Mouse (Mus musculus): ENCODE data around the gene Mthfd1. TPM values are rescaled to one million over a fixed set of nuclear protein-coding genes. Genes with fewer than 3 reads are reported as not detected.

The Mthfd1 gene
- total and polyA plus RNA-seq, 2 experiments from 2014 or later: 18.3 to 23.8 TPM

DNA sequence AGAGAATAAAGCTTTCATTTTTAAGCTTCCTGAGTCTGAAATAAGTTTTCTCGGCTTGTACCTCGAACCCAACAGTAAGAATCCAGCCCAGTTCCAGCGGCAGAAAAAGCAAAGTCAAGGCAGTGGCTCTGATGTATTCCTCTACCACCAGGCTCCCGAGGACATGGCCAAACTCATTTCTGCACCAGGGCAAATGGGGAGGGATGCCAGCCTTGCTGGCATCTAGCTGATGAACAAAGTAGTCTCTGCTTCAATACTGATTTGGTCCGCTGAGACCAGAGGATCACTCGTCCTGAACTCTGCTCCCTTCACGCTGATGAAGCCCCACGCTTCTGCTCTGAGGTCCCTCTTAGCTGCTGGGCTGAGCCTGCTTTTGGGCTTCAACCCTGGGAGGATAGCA is 1.1 kb upstream of the Mthfd1 start:
- no peak for DNase-seq (ENCODE audit: low spot score)
- Histone ChIP-seq H3K27me3 (ENCODE audit: control insufficient read depth, insufficient read depth, low read length) (no peaks in the 10 kb centered on the region), H3K36me3 (replicated peaks; ENCODE audit: control insufficient read depth, insufficient read depth, low read length) (no peaks in the 10 kb centered on the region), H3K9ac (replicated peaks; ENCODE audit: low read depth, low read length) (no peak overlapping the region), H3K9me3 (replicated peaks; ENCODE audit: control insufficient read depth, low read length) (no peaks in the 10 kb centered on the region), H3K27ac (ENCODE audit: low read depth) (peak overlapping the region; percentile 94), H3K4me2 (ENCODE audit: low read depth, low read length) (no peak overlapping the region), H3K4me1 (ENCODE audit: control insufficient read depth, insufficient read depth) (peaks cover 8% of the 10 kb centered on the region), H3K4me3 (ENCODE audit: low read depth, low read length) (no peak overlapping the region)
- no peak for TF ChIP-seq CTCF (IDR thresholded peaks at IDR 0.05; ENCODE audit: low read depth)
- TF ChIP-seq EP300 (IDR thresholded peaks at IDR 0.05; ENCODE audit: low read depth): no peak
- ATAC-seq (ENCODE audit: insufficient read depth, low read depth): no peak
- 69% methylated on average over 8 of the region's 8 CpGs for WGBS

- Histone ChIP-seq H3K27ac (ENCODE audit: low read depth) (peak overlapping the region; percentile 94), H3K27me3 (ENCODE audit: control insufficient read depth, insufficient read depth, low read length) (no peaks in the 10 kb centered on the region), H3K9ac (replicated peaks; ENCODE audit: low read depth, low read length) (peak overlapping the region; percentile 49; the same call in 1 of the 2 replicates), H3K4me3 (ENCODE audit: low read depth, low read length) (peak overlapping the region; percentile 56), H3K9me3 (replicated peaks; ENCODE audit: control insufficient read depth, low read length) (no peaks in the 10 kb centered on the region), H3K4me2 (ENCODE audit: low read depth, low read length) (peak overlapping the region; percentile 77), H3K36me3 (replicated peaks; ENCODE audit: control insufficient read depth, insufficient read depth, low read length) (no peaks in the 10 kb centered on the region), H3K4me1 (ENCODE audit: control insufficient read depth, insufficient read depth) (peaks cover 8% of the 10 kb centered on the region)
- no peak for TF ChIP-seq EP300 (IDR thresholded peaks at IDR 0.05; ENCODE audit: low read depth)
- no peak for TF ChIP-seq CTCF (IDR thresholded peaks at IDR 0.05; ENCODE audit: low read depth)
- ATAC-seq (ENCODE audit: insufficient read depth, low read depth) (peak; percentile 10), DNase-seq (ENCODE audit: low spot score) (peak; percentile 15)
- under 1% methylated on average over 11 of the region's 11 CpGs for WGBS
Observed at GRCm38 (mm10) chr12:76255499-76255875, 389 bp downstream of the Mthfd1 start.

DNA sequence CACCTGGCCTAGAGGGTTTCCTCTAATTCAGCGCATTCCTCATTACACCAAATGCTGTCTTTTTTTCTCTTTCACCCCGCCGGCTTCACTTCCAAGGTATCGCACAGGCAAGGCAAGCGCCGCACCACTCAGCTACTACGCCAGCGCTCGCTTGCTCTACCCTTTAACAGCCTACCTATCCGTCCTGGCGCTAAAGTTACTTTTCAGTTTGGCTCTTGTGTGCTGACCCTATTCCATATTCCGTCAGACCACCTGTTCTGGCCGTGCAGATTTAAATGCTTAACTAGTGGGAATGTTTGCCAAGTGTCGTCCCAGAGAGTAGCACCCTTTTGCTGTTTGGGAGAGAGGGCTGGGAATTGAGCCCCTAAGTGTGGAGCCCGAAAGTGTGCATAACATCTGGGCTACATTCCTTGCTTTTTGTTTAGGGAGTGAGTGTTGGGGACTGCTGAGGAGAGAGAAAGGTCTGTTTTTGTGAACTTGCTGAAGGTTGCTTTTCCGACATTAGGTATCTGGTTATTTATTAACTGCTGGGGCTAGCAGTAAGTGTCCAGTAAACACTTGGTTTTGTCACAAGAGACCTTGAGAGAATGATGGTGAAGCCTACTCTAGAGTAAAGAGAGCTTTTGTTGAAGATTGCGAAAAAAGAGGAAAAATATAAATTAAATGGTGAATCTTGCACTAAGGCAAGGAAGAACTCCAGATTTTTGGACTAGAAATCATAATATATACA is 1.2 kb downstream of the Mthfd1 start:
- H3K36me3 ChIP-seq (replicated peaks; ENCODE audit: control insufficient read depth, insufficient read depth, low read length): no peaks in the 10 kb centered on the region
- no peaks in the 10 kb centered on the region for H3K9me3 ChIP-seq (replicated peaks; ENCODE audit: control insufficient read depth, low read length)
- H3K27me3 ChIP-seq (ENCODE audit: control insufficient read depth, insufficient read depth, low read length): no peaks in the 10 kb centered on the region
- ATAC-seq (ENCODE audit: insufficient read depth, low read depth): no peak
- TF ChIP-seq EP300 (IDR thresholded peaks at IDR 0.05; ENCODE audit: low read depth): no peak
- no peak for TF ChIP-seq CTCF (IDR thresholded peaks at IDR 0.05; ENCODE audit: low read depth)
- 11% methylated on average over 17 of the region's 17 CpGs for WGBS
- peak overlapping the region; percentile 49; the same call in 1 of the 2 replicates for H3K9ac ChIP-seq (replicated peaks; ENCODE audit: low read depth, low read length)
- DNase-seq (ENCODE audit: low spot score): peak; percentile 23
- H3K4me1 ChIP-seq (ENCODE audit: control insufficient read depth, insufficient read depth): peaks cover 8% of the 10 kb centered on the region
- H3K27ac ChIP-seq (ENCODE audit: low read depth): no peak overlapping the region
- H3K4me2 ChIP-seq (ENCODE audit: low read depth, low read length): peak overlapping the region; percentile 77
- peak overlapping the region; percentile 56 for H3K4me3 ChIP-seq (ENCODE audit: low read depth, low read length)

GRCm38 (mm10) chr12:76260673-76261072 is 5.6 kb downstream of the Mthfd1 start:
- H3K4me1 ChIP-seq (ENCODE audit: control insufficient read depth, insufficient read depth): peaks cover 10% of the 10 kb centered on the region
- no peak overlapping the region for H3K4me2 ChIP-seq (ENCODE audit: low read depth, low read length)
- TF ChIP-seq CTCF (IDR thresholded peaks at IDR 0.05; ENCODE audit: low read depth) (no peak), EP300 (IDR thresholded peaks at IDR 0.05; ENCODE audit: low read depth) (no peak)
- H3K36me3 ChIP-seq (replicated peaks; ENCODE audit: control insufficient read depth, insufficient read depth, low read length): no peaks in the 10 kb centered on the region
- no peak overlapping the region for H3K9ac ChIP-seq (replicated peaks; ENCODE audit: low read depth, low read length)
- DNase-seq (ENCODE audit: low spot score) (no peak), ATAC-seq (ENCODE audit: insufficient read depth, low read depth) (no peak)
- no peaks in the 10 kb centered on the region for H3K27me3 ChIP-seq (ENCODE audit: control insufficient read depth, insufficient read depth, low read length)
- H3K4me3 ChIP-seq (ENCODE audit: low read depth, low read length): no peak overlapping the region
- no peaks in the 10 kb centered on the region for H3K9me3 ChIP-seq (replicated peaks; ENCODE audit: control insufficient read depth, low read length)
- 88% methylated on average over 3 of the region's 3 CpGs for WGBS
- no peak overlapping the region for H3K27ac ChIP-seq (ENCODE audit: low read depth)

- Histone ChIP-seq H3K4me2 (ENCODE audit: low read depth, low read length) (no peak overlapping the region), H3K9ac (replicated peaks; ENCODE audit: low read depth, low read length) (no peak overlapping the region), H3K36me3 (replicated peaks; ENCODE audit: control insufficient read depth, insufficient read depth, low read length) (no peaks in the 10 kb centered on the region; the same call in 1 of the 2 replicates), H3K4me1 (ENCODE audit: control insufficient read depth, insufficient read depth) (peaks cover 6% of the 10 kb centered on the region), H3K27me3 (ENCODE audit: control insufficient read depth, insufficient read depth, low read length) (no peaks in the 10 kb centered on the region), H3K27ac (ENCODE audit: low read depth) (no peak overlapping the region), H3K4me3 (ENCODE audit: low read depth, low read length) (no peak overlapping the region), H3K9me3 (replicated peaks; ENCODE audit: control insufficient read depth, low read length) (no peaks in the 10 kb centered on the region)
- TF ChIP-seq CTCF (IDR thresholded peaks at IDR 0.05; ENCODE audit: low read depth): no peak
- no peak for TF ChIP-seq EP300 (IDR thresholded peaks at IDR 0.05; ENCODE audit: low read depth)
- ATAC-seq (ENCODE audit: insufficient read depth, low read depth) (no peak), DNase-seq (ENCODE audit: low spot score) (no peak)
- WGBS: 82% methylated on average over 4 of the region's 4 CpGs
Observed at GRCm38 (mm10) chr12:76261556-76261955, 6.5 kb downstream of the Mthfd1 start.

DNA sequence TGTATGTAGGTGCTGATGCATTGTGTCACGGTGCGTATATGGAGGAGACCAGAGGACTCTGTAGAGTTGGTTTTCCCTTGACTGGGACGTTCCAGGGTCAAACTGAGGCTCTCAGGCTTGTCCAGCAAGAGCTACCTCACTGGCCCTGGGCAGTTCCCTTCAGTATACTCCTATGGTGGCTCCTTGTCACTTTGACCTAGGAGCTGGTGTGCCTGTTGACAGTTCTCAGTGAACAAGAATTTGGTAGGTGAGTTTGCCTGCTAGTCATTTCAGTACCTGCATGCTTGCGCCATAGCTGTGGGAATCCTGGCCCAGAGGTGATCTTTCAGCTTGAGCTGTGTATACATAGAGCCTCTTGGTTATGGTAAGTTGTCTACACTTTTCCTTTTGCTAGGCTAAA is 7.8 kb downstream of the Mthfd1 start:
- no peaks in the 10 kb centered on the region for H3K27me3 ChIP-seq (ENCODE audit: control insufficient read depth, insufficient read depth, low read length)
- ATAC-seq (ENCODE audit: insufficient read depth, low read depth): no peak
- no peak overlapping the region for H3K27ac ChIP-seq (ENCODE audit: low read depth)
- no peak for DNase-seq (ENCODE audit: low spot score)
- no peak overlapping the region for H3K4me3 ChIP-seq (ENCODE audit: low read depth, low read length)
- H3K9me3 ChIP-seq (replicated peaks; ENCODE audit: control insufficient read depth, low read length): no peaks in the 10 kb centered on the region
- H3K4me1 ChIP-seq (ENCODE audit: control insufficient read depth, insufficient read depth): peaks cover 6% of the 10 kb centered on the region
- WGBS: 86% methylated on average over 4 of the region's 4 CpGs
- H3K9ac ChIP-seq (replicated peaks; ENCODE audit: low read depth, low read length): no peak overlapping the region
- H3K4me2 ChIP-seq (ENCODE audit: low read depth, low read length): no peak overlapping the region
- TF ChIP-seq CTCF (IDR thresholded peaks at IDR 0.05; ENCODE audit: low read depth) (no peak), EP300 (IDR thresholded peaks at IDR 0.05; ENCODE audit: low read depth) (no peak)
- H3K36me3 ChIP-seq (replicated peaks; ENCODE audit: control insufficient read depth, insufficient read depth, low read length): no peaks in the 10 kb centered on the region; the same call in 1 of the 2 replicates

All from heart, postnatal 0 days (tissue).